Mouse (Mus musculus) erythroblast, embryonic 14.5 days (primary cell): ENCODE data around the gene Hspa12b.

Source experiments
- GATA1 ChIP-seq: IDR thresholded peaks from 2 replicates; pipeline ENCODE4 v1.6.1; 2012; ENCODE audit warnings: low read length, inconsistent platforms, mixed read lengths
- TAL1 ChIP-seq: IDR thresholded peaks from 3 replicates; pipeline ENCODE4 v1.6.1; 2012; ENCODE audit warnings: low read length, inconsistent platforms, mixed read lengths

GRCm38 (mm10) chr2:131159938-131160581 is 33.0 kb downstream of the Hspa12b start, which contains the start of gene 1700037H04Rik:
- TF ChIP-seq GATA1 (no peak), TAL1 (no peak)
